Mouse (Mus musculus): ENCODE measurements around the gene Ifi27l2a.

The Ifi27l2a gene

DNA sequence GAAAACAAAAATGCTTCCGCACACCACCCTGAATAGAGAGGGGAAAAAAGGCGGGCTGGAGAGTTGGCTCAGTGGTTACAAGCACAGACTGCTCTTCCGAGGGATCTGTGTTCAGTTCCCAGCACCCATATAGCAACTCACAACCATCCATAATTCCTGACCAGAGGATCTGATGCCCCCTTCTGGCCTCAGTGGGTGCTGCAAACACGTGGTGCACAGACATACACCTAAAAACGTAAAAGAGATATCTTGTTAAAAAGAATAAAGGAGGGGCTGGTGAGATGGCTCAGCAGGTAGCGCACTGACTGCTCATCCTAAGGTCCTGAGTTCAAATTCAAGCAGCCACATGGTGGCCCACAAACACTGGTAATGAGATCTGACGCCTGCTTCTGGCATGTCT is 16.8 kb downstream of the Ifi27l2a start:
- DNase-seq (ENCODE audit: low read depth, low spot score) = no peak

DNA sequence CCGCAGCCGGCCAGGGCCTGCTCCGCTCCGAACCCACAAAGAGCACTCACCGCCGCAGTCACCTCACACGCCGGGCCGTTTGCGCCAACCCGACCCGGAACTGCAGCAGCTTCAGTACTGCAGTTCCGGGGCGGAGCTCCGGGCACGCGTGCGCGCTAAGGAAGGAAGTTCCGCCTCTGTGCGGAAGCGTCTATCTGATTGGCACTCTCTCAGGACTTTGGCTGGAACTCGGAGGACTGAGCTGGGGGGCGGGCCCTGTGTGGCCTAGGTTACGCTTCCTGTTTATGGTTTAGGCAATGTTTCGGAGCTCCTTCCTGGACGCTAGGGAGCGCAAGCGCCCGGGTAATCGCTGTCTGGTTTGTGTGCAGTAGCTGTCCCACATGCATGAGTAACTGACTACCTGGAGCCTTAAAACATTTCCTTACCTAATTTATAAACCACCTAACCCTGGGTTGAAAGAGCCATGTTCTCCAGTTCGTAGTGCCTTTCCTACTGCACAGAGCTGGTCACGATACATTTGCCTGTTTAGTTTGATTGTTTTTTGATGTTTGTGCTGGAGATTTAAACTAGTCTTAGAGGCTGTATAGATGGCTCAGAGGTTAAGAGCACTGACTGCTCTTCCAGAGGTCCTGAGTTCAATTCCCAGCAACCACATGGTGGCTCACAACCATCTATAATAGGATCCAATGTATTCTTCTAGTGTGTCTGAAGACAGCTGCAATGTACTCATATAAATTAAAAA is 17.6 kb downstream of the Ifi27l2a start, which contains the start of gene Ddx24:
Gene Ddx24, minus strand, starts transcription at position 102 of the 742 bp plus-strand sequence.
- DNase-seq (ENCODE audit: low read depth, low spot score) = peak; percentile 99

DNA sequence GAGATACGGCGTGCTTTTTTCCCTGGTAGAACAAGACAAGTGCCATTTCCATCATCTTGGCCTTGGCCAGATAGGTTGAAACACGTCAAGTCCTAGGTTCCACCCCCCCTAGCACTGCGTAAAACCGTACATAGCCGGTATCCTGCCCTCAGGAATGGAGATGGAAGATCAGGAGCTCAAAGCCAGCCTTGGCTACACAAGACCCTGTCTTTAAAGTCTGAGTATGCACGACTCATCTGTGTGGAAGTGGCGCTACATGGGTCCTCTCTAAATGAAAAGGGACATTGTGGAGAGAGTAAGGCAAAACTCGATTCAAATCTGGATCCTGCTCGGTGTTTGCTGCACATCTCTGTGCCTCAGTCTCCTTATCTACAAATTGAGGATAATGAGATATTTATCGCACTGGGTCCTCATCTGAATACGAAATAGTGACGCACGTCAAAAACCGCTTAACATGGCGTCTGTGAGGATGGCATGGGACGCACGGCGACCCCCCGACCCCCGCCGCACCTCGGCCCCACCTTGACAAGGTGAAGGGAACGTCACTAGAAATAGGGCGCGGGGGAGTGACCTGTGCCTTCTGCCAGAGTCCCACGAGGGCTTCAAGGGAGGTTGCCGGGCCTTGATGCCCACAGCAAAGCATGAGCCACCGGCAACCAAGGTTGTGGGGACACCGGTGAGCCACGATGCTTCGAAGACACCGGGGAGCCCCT is 18.3 kb downstream of the Ifi27l2a start:
- DNase-seq (ENCODE audit: low read depth, low spot score) = no peak

DNA sequence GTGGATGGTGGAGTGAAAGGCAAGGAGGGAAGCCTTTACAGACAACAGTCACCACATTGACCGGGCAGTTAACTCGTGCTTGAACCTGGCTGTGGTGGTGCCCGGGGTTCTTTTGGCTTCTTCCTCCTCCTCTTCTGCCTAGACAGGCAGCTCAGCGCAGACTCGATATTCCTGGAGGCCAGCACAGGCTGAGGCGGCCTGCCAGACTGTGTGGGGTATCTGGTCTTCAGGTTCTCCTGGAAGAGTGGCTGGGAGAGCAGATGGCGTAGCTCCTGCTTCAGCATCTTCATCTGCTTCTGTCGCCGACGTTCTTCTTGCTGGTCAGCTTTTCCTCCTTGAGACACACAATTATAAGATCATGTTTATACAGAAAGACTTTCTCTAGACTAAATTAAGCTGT is 35.3 kb downstream of the Ifi27l2a start:
- DNase-seq (ENCODE audit: low read depth, low spot score) = no peak

DNA sequence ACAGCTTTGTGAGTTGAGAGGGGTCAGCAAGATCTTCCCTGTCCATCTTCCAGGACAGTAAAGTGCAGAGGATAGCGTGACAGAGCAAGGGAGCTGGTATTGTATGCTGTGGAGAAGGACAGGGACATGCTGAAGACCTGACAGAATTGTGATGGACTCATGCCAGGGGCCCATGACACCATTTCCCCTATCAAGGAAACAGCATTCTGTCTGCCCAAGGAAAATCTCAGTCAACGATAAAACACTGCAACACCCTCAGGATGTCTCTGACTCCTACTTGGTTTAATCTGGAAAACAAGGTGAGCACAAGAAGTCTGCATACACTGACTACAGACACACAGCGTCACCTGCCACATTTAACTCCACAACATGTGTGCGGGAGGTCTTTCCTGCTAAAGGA is 35.8 kb downstream of the Ifi27l2a start, which contains the start of gene 9330161L09Rik:
Gene 9330161L09Rik, minus strand, starts transcription at position 101 of the 400 bp plus-strand sequence.
- no peak for DNase-seq (ENCODE audit: low read depth, low spot score)

DNA sequence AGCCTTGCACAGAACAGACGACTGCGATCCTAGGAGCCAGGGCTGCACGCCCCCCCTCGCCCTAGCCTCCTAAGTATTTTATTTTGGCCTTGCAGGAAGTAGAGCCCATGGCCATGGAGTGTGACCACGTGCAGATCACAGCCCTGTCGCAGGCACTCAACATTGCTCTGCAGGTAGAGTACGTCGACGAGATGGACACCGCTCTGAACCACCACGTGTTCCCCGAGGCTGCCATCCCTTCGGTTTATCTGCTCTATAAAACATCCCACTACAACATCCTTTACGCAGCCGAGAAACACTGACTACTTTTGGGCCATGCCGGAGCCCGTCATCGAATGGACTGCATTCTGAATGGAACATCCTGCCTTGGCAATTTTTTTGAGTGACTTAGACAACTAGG is 39.3 kb downstream of the Ifi27l2a start:
- DNase-seq (ENCODE audit: low read depth, low spot score) = no peak

DNA sequence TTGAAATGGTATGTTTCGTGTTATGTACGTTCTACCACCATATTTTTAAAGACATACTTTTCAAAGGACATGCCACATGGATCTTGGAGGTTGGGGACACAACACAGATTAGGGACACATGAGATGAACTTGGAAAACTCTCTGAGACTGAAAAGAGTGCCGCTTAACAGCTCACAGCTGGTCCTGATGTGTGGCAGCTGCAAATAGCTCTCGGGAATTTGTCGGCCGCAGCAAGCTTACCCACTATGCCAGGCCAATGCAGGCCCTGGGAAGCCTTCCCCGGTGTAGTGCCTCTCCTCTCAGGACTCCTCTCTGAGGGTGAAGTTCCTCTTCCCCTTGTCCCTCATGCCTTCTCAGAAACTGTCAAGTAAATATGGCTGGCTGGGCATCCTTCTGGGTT is 46.7 kb downstream of the Ifi27l2a start:
- DNase-seq (ENCODE audit: low read depth, low spot score) = no peak

DNA sequence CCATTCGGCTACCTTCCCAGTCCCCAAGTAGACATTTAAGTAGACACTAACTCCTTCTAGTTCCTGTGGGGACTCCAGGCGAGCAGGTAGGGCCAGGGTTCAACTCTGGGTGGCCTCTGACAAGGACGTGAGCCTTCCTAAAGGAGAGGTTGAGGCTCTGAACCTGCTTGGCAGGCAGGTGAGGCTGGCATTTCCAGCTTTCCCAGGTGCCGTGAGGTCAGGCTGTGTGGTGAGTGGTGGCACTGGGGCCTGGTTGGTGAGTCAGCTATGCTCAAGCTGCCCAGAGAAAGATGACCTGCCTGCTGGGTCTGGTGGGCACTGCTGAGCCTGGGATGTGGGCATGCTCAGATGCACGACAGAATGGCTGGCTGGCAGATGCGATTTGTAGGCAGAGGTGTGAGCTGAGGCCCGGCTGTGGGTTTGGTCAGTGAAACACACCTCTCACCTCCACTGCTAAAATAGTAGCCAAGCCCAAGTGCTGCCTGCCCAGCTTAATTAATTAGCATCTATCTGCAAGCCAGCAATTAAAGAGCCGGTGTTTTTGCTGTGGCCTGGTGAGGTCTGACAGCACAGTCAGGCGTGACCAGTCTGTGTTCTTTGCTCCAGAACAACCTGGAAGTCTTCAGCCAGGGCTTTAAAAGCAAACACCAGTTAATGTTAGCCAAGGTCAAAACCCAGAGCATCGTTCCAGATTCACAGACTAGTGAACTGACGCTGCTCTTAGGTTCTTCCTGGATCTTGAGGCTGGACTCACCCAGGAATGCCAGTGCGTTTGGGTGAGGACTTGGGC is 47.8 kb downstream of the Ifi27l2a start:
- no peak for DNase-seq (ENCODE audit: low read depth, low spot score)

DNA sequence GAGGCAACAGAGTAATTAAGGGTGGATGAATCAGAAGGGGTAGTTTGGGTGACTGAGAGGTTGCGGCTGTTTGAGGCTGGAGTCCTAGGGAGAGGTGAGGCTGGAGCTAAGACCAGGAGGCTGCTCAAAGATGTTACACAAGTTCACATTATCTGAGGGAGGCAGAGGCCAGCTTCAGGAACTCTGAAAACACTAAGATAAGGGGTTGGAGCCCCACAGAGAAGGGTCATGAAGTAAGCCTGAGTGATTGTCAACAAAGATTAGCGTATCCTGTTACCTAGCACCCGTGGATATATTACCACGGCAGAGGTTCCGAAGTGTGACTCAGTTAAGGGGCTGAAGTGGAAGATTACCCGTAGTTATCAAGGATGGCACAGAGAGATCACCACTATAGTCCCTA is 50.0 kb downstream of the Ifi27l2a start:
- DNase-seq (ENCODE audit: low read depth, low spot score) = no peak
